Mouse (Mus musculus) retina, adult 2 months (tissue): ENCODE results near the gene Dcun1d4.
"Not testable (repeated sequence)": the region's sequence is repeated elsewhere in the genome, so short reads cannot be mapped to it uniquely, and the experiment has no call there.

Experiments
- DNase-seq: peaks from one replicate; pipeline ENCODE4 v3.0.0-alpha.2; 2012; ENCODE audit warnings: low read depth, low spot score

The Dcun1d4 gene

GRCm38 (mm10) chr5:73545641-73546040 is 64.8 kb downstream of the Dcun1d4 start:
- no peak for DNase-seq

GRCm38 (mm10) chr5:73547252-73547651 is 66.5 kb downstream of the Dcun1d4 start:
- no peak for DNase-seq

GRCm38 (mm10) chr5:73548237-73548636 is 67.4 kb downstream of the Dcun1d4 start:
- DNase-seq: no peak

- no peak for DNase-seq
These were observed 68.0 kb downstream of the Dcun1d4 start for GRCm38 (mm10) chr5:73548838-73549237.

- no peak for DNase-seq
These were observed 71.0 kb downstream of the Dcun1d4 start for GRCm38 (mm10) chr5:73551836-73552235.

- no peak for DNase-seq
These were observed 73.1 kb downstream of the Dcun1d4 start for GRCm38 (mm10) chr5:73553903-73554302.

GRCm38 (mm10) chr5:73555096-73555852 is 74.5 kb downstream of the Dcun1d4 start:
- DNase-seq: no peak

GRCm38 (mm10) chr5:73556733-73557425 is 76.1 kb downstream of the Dcun1d4 start:
- DNase-seq: no peak

GRCm38 (mm10) chr5:73558756-73559155 is 78.0 kb downstream of the Dcun1d4 start:
- no peak for DNase-seq

- DNase-seq: no peak
These were observed 83.2 kb downstream of the Dcun1d4 start for GRCm38 (mm10) chr5:73564038-73564437.

GRCm38 (mm10) chr5:73566119-73566518 is 85.3 kb downstream of the Dcun1d4 start:
- DNase-seq: no peak

GRCm38 (mm10) chr5:73566892-73567291 is 86.1 kb downstream of the Dcun1d4 start:
- no peak for DNase-seq

GRCm38 (mm10) chr5:73569181-73569580 is 88.4 kb downstream of the Dcun1d4 start:
- DNase-seq: no peak

- DNase-seq: no peak
These were observed 90.8 kb downstream of the Dcun1d4 start for GRCm38 (mm10) chr5:73571395-73572156.

GRCm38 (mm10) chr5:73572846-73573245 is 92.0 kb downstream of the Dcun1d4 start:
- no peak for DNase-seq

- DNase-seq: no peak
These were observed 93.0 kb downstream of the Dcun1d4 start for GRCm38 (mm10) chr5:73573789-73574188.

GRCm38 (mm10) chr5:73574616-73575015 is 93.8 kb downstream of the Dcun1d4 start:
- no peak for DNase-seq

GRCm38 (mm10) chr5:73576708-73577107 is 95.9 kb downstream of the Dcun1d4 start:
- DNase-seq: no peak

- no peak for DNase-seq
These were observed 97.3 kb downstream of the Dcun1d4 start for GRCm38 (mm10) chr5:73578131-73578530.

GRCm38 (mm10) chr5:73584011-73584410 is 103.2 kb downstream of the Dcun1d4 start:
- not testable (repeated sequence) for DNase-seq

- DNase-seq: no peak
These were observed 104.7 kb downstream of the Dcun1d4 start for GRCm38 (mm10) chr5:73585212-73586115.
